Mouse (Mus musculus) G1E (cell line): ENCODE measurements around the gene Pdia4.

ENCODE experiments used
- CTCF ChIP-seq: IDR thresholded peaks from 2 replicates; pipeline ENCODE4 v1.5.1; 2012; ENCODE audit warnings: low read depth, low read length, inconsistent platforms, mixed read lengths
- GATA1 ChIP-seq: IDR thresholded peaks from 2 replicates; pipeline ENCODE4 v1.6.1; 2012; ENCODE audit warnings: borderline replicate concordance, low read length, inconsistent platforms, mixed read lengths
- TAL1 ChIP-seq: conservative IDR thresholded peaks from 2 replicates; pipeline ENCODE4 v1.6.1; 2012; ENCODE audit warnings: low read depth, low read length, inconsistent platforms, mixed read lengths

- TF ChIP-seq CTCF (no peak), GATA1 (no peak), TAL1 (no peak)
Measured at GRCm38 (mm10) chr6:47837630-47838029, 24.4 kb upstream of the Pdia4 start.
